Mouse (Mus musculus) NIH3T3 (cell line): ENCODE data around the gene Acad11.

Experiments
- DNase-seq: peaks from one replicate; pipeline ENCODE4 v3.0.0-alpha.2; 2012; ENCODE audit warnings: low read depth

The Acad11 gene

DNA sequence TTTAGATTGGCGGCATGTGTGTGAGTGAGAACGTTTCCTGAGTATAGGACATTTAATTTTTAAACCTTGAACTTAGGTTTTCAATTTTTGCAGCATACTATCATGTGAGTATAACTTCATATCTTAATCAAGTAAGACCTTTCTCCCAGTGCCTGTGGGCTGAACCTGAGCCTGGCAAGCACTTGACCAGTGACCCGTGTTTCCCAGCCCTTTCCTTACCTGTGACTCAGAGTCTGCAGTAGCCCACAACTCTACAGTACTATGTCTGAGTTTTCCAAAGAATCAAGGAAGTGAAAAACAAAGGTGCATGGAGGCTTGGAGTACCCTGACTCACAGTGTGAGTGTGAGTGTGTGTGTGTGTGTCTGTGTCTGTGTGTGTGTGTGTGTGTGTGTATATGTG, 16.9 kb downstream of the Acad11 start:
- DNase-seq = no peak

DNA sequence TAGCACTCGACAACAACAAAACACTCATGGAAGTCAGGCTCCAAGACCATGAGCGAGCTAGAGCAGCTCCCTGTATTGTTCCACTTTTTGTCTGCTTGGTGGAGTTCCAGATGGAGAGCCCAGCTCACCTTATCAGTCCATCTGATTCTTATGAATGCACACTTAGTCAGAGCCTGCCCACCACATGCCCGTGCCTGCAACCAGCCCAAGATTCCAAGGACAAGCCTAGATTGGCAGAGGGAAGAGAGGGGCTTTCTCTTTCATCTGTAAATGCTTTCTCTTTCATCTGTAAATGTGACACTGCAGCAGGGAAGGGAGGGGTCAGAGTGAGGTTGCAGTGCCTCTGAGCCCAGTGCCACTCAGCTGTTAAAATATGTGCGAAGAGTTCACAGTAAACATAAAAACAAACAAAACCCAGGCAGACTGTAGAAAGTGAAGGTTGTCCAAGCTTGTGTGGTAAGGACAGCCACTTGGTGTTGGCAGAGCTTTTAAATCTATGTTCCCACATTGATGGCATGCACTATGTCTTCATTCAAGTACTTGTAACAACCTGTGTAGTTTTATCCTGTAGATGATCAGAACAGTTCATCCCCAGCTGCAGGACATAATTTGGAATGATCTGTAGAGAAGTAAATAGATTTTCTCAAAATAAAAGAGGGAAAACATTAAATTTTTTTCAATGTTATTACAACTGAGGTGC, 22.7 kb downstream of the Acad11 start:
- peak; percentile 5 for DNase-seq

DNA sequence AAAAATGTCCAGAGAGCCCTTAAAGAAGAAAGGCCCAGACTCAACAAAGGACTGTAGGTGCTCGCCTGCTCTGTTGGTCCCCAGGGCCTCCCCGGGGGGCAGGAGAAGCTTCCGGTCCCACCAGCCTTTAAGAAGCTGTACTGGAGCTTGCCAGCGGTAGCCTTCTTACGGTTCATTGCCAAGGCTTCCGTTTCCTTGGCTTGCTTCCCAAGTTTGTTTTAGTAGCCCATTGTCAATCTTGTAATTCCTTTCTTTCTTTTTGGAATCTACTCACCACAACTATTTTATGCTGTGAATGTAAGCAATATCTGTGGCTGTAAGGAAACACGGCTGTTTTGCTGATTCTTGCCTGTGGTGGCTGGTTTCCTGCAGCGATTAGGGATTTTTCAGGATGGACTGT, 25.4 kb downstream of the Acad11 start:
- DNase-seq = peak; percentile 32

DNA sequence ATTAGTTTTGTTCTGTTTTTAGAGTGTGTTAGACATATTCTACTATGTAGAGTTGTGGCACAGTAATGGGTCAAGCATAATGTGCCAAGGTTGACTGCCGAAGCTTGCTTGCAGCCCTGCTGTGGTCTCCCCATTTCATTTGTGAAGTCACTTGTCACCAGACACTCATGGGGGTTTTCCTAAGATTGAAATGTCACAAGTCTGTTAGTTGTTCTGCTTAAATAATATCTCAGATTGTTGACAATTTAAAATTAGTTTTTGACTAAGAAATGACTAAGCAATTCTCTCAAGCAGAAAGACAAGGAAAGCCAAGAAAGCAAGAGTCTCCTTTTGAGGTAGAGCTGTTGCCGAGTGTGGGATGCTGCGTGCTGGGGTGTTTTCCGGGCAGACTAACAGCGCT, 29.8 kb downstream of the Acad11 start:
- DNase-seq = no peak

DNA sequence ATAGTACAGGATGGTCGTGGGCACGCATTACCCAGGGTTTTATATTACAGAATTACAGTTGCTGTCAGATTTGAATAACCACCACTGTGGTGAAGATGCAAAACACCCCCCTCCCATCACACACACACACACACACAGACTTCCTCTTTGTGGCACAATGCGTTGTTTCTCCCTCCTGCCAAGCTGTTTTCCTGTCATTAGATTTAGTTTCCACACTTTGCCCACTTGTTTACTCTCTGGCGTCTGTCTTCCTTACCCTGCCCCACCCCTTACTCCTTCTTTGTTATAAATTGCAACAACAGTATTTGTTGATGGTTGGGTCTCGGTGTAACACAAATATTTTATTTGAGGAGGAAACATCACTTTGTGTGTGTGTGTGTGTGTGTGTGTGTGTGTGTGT, 35.1 kb downstream of the Acad11 start:
- DNase-seq = no peak

DNA sequence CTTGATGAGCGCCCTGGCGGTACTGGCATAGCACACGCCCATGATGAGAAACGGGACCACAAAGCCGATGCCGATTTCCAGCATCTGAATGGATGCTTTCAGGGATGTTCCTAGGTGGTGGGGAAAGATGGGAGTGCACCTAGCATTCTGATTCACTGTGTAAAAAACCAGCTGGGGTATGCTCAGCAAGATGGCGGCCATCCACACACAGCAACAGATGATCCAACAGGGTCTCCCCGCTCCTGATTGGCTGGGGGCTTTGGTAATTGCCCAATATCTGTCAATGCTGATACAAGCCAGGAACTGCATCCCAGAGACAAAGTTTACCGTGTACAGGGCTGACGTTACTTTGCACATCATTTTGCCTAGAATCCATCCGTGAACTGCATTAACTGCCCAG, 35.9 kb downstream of the Acad11 start:
- no peak for DNase-seq

DNA sequence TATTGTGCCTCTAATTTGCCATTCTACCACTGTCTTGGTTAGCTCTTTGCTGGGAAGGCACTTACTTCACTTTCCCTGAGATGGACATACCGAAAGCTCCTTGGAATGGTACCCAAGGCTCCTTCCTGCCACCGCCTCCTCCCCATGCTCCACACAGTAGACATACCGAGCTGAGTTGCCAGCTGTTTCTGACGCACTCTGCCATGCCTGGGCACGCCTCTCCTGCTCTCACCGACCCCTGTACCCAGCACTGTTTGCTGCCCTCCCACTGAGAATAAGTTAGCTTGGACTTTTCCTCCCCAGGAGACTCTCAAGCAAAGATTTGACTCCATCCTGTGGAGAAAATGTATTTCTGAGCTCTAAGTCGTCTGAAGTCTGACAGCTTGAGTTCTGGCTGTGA, 37.6 kb downstream of the Acad11 start:
- DNase-seq = no peak

DNA sequence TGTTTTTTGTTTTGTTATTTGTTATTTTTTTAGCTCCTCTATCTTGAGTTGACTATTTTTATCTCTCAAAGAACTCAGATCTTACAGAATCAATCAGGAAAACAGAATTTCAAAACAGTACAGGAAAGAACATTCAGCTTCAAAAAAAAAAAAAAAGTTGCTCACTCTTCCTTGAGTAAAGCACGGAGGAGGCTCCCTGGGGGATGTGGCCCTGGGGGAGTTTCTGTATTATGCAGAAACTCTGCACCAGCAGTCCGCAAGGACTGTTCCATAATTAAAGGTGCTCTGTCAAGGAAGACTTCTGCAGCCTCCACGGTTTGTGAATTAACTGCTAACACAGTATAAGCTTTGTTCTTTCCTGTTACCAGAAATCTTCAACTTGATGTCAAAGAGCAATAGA, 38.3 kb downstream of the Acad11 start:
- DNase-seq = no peak

DNA sequence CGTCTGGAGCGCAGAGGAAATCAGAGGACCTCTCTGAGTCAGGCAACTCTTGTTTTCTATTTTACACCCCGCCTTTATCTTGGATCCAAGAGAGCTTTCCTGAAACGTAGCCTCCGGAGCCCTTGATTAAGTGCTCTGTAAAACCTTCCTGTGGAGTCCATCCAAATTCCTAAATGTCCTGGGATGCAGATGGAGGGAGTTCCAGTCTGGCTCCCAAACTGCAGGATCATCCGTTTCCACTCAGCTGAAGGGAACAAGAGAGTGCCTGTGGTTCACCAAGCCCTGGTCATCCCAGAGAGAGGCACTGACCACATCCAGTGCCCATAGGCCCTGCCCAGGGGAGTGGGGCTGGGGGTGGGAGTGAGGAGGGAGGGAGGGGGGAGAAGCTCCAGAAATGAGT, 39.1 kb downstream of the Acad11 start:
- DNase-seq = peak; percentile 23

DNA sequence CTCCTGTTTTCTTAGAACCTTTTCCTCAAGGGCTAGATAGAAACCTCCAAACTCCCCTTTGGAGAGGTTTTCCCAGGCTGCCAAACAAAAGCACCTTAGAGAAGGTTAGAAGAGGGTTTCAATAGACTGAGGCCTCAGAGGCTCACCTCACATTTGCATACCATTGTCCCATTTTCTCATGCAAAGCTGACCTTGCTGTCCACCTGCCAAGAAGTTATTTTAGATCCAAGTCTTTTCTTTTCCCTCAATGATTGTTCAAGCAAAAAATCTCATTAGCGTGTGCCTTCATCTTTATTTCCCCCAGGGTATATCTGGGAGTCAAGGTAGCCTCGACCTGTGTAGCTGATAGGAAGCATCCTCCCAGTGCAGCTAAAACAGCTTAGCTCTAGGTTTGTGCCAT, 39.7 kb downstream of the Acad11 start:
- DNase-seq = no peak

DNA sequence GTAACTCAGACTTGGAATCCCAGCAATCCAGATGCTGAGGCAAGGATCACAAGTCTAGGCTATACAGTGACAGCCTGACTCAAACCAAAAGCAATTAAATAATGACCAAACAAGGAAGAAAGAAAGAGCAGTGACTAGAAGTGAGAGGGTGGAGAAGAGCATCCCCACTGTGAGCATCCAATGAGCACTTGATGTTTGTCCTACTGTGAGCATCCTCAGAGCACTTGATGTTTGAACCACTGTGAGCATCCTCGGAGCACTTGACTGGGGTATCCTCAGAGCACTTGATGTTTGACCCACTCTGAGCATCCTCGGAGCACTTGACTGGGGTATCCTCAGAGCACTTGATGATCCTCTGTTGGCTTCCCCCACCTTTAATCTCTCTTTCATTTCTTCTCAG, 41.8 kb downstream of the Acad11 start:
- DNase-seq = no peak

DNA sequence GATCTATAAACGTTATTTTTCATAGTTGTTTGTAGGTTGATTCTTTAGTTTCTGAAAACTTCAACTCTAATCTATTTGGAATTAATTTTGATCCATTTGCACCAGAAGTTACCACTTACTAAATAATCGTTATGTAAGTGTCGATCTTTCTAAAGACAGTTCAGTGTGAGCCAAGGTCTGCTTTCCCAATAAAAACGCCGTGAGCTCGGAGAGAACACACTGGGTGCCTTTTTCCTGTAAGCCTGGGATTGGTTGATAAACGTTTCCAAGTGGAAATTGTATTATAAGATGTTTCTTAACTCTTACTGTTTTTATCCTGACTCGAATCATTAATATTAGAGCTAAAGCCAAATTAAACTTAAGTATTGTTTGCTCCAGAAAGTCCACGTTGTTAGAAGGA, 43.8 kb downstream of the Acad11 start:
- no peak for DNase-seq

DNA sequence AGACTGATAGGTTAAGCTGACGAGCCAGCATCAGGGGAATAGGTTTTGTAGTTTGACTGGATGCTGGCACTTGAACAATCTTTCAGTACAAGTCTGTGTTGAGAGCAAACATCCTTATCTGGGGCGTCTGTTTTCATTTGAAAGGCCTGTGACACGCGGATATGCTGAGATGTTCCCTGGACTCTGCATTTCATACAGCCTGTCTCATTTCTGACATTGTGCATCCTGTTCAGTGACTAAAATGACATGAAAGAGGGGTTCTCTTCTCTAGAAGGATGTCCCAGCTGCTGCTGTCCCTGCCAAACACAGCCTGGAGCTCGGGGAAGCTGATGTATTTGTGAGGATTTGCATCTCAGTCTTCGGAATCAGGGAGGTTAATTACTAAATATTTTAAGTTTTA, 44.3 kb downstream of the Acad11 start:
- DNase-seq = no peak

DNA sequence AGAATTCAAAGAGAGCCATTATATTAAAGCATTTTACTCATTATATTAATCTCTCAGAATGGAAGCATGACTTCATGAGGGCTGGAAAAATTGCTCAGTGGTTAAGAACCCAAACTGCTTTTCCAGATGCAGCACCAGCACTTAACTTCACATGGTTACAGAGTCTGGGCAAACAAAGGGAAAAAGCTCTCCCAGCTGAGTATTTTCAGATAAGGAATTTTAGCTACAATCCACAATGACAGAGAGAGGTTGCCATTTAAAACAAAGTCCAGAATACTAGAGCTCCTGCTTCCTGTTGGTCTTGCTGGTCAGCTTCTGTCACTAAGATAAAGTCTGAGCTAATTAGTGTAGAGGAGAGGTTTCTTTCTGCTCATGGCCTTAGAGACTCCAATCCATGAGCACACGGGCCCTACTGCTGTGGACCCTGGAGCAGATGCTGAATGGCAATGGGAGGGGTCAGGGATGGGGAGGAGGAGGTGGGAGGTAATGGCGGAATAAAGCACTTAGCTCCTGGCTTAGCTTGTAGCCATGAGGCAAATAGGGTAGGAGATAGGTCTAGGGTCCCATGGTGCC, 45.5 kb downstream of the Acad11 start:
- no peak for DNase-seq

DNA sequence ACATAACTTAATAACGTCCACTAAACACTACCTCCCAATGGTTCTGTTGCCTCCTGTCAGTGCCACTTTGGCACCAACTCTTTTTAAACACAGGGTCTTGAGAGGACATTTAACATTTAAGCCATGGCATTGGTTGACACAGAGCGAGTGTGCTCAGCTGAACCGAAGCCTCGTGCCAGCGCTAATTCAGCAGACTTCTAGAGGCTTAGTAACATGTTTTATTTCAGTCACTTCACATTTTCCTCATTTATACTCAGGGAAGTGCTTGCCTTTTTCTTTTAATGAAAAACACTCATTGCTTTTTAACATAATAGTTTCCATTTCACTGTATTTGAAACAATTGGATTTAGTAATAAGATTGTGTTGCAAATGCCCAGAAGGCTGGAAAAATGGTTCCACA, 46.0 kb downstream of the Acad11 start:
- no peak for DNase-seq

DNA sequence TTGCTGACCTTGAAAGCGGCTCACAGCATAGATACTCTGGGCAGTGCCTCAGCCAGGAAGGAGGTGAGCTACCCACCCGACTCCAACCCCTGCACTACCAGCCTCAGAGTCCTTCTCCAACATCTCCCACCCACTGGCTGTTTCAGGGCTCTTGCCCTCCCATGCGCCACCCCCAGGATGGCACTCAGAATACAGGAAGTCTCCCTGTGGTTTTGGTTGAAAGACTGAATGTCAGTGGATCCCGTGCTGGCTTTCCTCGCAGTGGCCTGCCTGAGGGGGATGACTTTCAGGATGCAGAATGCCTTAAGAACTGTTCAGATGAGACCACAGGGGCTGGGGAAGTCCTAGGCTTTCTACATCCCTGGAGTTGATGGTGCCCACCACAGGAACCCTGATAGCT, 59.9 kb downstream of the Acad11 start:
- no peak for DNase-seq

DNA sequence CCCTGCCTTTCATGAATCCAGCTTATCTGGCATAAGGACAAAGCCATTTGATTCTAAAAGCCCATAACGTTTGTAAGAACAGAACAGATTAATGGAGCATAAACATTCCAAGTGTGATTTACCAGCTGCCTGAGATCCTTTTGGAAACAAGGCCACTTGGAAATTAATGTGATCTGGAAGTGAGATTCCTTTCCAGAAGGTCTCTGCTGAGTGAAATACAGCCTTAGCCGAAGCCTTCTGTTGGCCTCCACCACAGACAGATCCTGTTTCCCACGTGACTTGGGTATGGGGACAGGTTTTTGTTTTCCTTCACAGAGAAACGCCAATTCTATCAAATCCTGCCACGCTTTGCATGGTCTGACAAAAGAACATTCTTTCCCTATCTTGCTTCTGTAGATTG, 60.4 kb downstream of the Acad11 start:
- no peak for DNase-seq

DNA sequence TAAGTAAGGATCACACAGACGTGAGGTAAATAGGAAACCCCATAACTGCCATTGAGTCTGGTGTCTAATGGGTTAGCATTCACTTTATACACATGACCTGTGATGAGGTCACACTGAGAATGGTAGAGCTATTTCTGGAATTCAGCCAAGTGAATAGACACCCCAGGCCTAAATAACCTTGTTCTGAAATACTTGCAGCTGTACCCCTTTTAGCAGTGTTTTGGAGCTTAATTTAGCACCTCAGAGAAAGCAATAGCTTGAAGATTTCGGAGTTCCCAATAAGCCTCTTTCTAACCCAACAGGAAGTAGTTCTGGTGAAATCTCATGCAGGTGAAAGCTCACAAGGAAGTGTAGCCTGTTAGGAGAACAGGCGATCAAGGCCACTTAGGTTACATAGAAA, 63.7 kb downstream of the Acad11 start, which contains the start of gene Ackr4:
TSS of gene Ackr4 (minus strand) at position 101 of the 400 bp plus-strand sequence.
- no peak for DNase-seq

DNA sequence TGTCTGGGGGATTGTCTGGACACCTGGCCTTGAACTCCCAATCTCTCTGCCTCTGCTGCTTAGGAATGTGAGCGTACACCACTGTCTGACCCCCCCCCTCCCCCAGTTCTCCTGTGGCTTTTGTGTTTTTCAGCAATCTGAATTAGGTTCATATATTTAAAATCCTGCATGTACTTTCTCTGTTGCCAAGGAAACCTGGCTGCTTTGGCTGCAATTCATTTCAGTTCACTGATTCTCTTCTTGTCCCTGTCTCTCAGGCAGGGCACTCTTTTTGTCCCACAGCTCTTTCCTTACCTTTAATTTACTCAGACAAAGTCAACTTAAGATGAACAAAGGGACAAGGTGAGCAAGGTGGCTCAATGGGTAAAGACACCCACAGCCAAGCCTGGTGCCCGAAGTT, 64.9 kb downstream of the Acad11 start:
- no peak for DNase-seq

DNA sequence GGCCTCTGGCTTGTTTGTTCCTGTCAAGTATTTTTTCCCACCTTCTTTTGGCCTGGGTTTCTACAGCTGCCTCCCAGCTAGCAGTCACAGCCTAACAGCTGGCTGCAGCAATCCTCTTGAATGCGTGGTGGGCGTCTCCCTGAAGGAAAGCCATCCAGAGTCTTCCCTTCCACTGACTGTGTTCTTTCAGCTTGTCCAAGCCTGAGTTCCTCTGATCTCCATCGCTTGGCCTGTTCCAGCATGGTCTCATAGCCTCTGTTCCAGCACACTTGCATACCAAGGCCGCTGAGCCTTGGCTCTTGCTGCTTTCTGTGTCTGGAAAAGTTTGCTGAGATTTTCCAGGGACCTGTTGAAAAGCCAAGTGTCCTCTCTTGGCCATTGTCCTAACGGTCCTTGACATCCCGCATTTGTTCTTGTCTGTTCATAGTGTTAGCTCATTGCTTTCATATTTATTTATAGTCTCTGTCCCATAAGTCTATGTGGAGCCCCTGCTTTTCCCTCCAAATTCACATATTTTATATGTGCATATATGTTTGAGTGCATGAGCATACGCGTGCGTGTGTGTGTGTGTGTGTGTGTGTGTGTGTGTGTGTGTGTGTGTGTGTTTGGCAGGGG, 67.1 kb downstream of the Acad11 start:
- DNase-seq = no peak

DNA sequence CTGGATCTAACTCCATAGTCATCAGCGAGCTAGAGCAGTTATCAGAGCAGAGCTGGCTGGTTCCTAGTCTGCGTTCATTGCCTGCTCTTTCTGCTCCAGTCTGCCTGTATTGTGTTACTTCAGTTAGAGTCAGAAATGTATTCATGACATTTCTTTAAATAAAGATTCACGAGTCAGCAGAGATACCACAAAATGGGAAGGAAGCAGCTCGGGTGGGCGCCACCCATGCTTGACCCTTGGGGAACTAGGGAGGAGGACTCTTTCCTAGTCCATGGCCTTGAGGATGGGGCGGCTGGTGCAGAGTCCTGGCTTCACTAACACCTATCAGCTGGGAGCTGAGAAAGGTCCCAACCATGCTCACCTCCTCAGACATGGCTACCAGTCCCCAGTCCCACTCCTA, 77.2 kb downstream of the Acad11 start:
- no peak for DNase-seq

DNA sequence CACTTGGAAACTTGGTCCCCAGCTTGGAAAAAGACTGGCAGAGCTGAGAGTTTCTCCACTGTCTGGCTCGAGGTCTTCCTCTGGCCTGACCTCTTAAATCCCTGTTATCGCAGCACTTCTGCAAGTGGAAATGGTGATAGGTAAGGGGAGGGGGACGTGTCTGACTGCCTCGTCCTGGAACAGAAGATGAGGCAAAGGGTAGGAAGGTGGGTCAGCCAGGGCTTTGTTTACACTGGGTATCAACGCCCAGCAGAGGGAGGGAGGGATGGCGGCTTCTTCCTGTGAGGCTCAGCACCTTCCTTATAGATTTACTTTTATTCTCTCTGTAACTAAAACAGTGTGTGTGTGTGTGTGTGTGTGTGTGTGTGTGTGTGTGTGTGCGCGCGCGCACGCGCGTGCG, 79.6 kb downstream of the Acad11 start:
- no peak for DNase-seq

DNA sequence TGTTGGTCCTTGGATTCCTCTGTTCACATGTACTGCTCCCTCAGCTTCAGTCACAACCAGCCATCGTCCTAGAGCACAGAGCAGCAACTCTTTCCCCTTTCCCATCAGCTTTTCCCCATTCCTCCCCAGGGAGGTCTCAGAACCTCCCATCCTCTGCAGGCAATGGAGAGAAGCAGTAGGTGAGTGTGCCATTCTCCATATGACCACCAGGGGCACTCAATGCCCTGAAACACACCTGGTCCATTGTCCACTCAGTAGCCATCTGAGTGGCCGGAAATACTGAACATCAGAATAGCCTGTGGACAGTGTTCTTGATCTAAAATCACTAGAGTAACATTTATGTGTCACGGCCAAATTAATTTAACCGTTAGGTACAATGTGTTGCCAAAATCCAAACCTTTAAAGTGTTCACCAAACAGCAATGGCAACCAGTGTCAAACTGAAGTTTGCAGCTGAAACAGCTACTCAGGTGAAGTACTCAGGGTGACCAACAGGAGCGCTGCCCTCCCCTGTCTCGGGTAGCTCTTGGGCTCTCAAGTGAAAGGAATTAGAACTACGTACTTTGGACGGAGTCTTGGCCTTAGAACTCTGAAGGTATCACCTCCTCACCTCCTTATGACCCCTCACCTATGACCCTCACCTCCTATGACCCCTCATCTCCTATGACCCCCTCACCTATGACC, 81.3 kb downstream of the Acad11 start:
- DNase-seq = peak; percentile 9
